Mouse (Mus musculus) cortical plate, adult 2 months (tissue): ENCODE data around the gene Tenm2.

Source experiments
- CTCF ChIP-seq: fragments of 200-500 bp; IDR thresholded peaks from 2 replicates; pipeline ENCODE4 v1.5.1; 2011; ENCODE audit warnings: mild to moderate bottlenecking, control low read depth, low read length; ENCODE audit not compliant: insufficient read depth; ENCODE audit errors: extremely low read depth
- POLR2A ChIP-seq: fragments of 200-500 bp; IDR thresholded peaks from 2 replicates; pipeline ENCODE4 v1.6.1; 2011; ENCODE audit warnings: mild to moderate bottlenecking, low read length, control low read depth; ENCODE audit not compliant: insufficient read depth; ENCODE audit errors: extremely low read depth

- no peak for TF ChIP-seq CTCF
- TF ChIP-seq POLR2A, result no peak
These were observed 1063.2 kb downstream of the Tenm2 start for GRCm38 (mm10) chr11:36172520-36172919.
